Mouse (Mus musculus) heart, postnatal 0 days (tissue): ENCODE measurements at regions not wholly inside any gene's neighbourhood (a gene's known extent, or its start where the extent isn't known, plus 50 kb on each side); places are given as distances from the start of the nearest gene placed in this dataset.

Experiments used
- ATAC-seq: fragments of 200-750 bp; cut with Nextera tagmentation; 2 replicates; pipeline ENCODE4 v1.8.0; 2017; ENCODE audit warnings: low read depth, moderate number of reproducible peaks, moderate library complexity; ENCODE audit not compliant: insufficient read depth
- DNase-seq: peaks from one replicate; pipeline ENCODE4 v3.0.0-alpha.2; 2016; ENCODE audit warnings: low spot score
- H3K27ac ChIP-seq: fragments of 300-500 bp; sonication (generic); 2 replicates; pipeline ENCODE4 v1.5.1; 2014; ENCODE audit warnings: low read depth, mild to moderate bottlenecking
- H3K27me3 ChIP-seq: fragments of 300-500 bp; sonication (generic); 2 replicates; pipeline ENCODE4 v1.6.1; 2014; ENCODE audit warnings: low read length, mixed read lengths; ENCODE audit not compliant: control insufficient read depth, insufficient read depth
- H3K36me3 ChIP-seq: fragments of 300-500 bp; sonication (generic); replicated peaks from 2 replicates; pipeline ENCODE4 v1.6.1; 2014; ENCODE audit warnings: low read length, mixed read lengths; ENCODE audit not compliant: control insufficient read depth, insufficient read depth
- H3K4me1 ChIP-seq: fragments of 300-500 bp; sonication (generic); 2 replicates; pipeline ENCODE4 v1.6.1; 2014; ENCODE audit warnings: antibody characterized with exemption; ENCODE audit not compliant: control insufficient read depth, insufficient read depth
- H3K4me2 ChIP-seq: fragments of 300-500 bp; sonication (generic); 2 replicates; pipeline ENCODE4 v1.6.1; 2014; ENCODE audit warnings: low read depth, mild to moderate bottlenecking, low read length, moderate library complexity
- H3K4me3 ChIP-seq: fragments of 300-500 bp; sonication (generic); 2 replicates; pipeline ENCODE4 v1.5.1; 2014; ENCODE audit warnings: low read depth, low read length
- H3K9ac ChIP-seq: fragments of 300-500 bp; sonication (generic); replicated peaks from 2 replicates; pipeline ENCODE4 v1.6.1; 2014; ENCODE audit warnings: low read depth, low read length, mixed read lengths
- H3K9me3 ChIP-seq: fragments of 300-500 bp; sonication (generic); replicated peaks from 2 replicates; pipeline ENCODE4 v1.6.1; 2016; ENCODE audit warnings: low read length; ENCODE audit not compliant: control insufficient read depth
- CTCF ChIP-seq: IDR thresholded peaks from 2 replicates; pipeline ENCODE4 v1.5.1; 2016; ENCODE audit warnings: antibody characterized with exemption, control low read depth, low read depth
- EP300 ChIP-seq: IDR thresholded peaks from 2 replicates; pipeline ENCODE4 v1.6.1; 2016; ENCODE audit warnings: antibody characterized with exemption, low read depth
- WGBS: fragments of 180-500 bp; shearing (Covaris S2); extraction: QIAGEN DNeasy Blood & Tissue Kit; methylation state at CpG from one replicate; pipeline ENCODE4 v1.1.7; 2014; 5-methylcytosine and 5-hydroxymethylcytosine counted together

GRCm38 (mm10) chr4:95188107-95188506 is 136.1 kb upstream of the Jun start:
- WGBS = 79% methylated on average over 3 of the region's 3 CpGs
- DNase-seq (no peak), ATAC-seq (no peak)
- Histone ChIP-seq H3K27me3 (no peaks in the 10 kb centered on the region), H3K36me3 (no peaks in the 10 kb centered on the region), H3K9ac (no peak overlapping the region), H3K4me3 (no peak overlapping the region), H3K27ac (no peak overlapping the region), H3K9me3 (no peaks in the 10 kb centered on the region), H3K4me2 (no peak overlapping the region), H3K4me1 (peaks cover 7% of the 10 kb centered on the region; the same call in 1 of the 2 replicates)
- no peak for TF ChIP-seq CTCF
- TF ChIP-seq EP300 = no peak

- DNase-seq (no peak), ATAC-seq (no peak)
- 84% methylated on average over 7 of the region's 7 CpGs for WGBS
- Histone ChIP-seq H3K4me3 (no peak overlapping the region), H3K27ac (no peak overlapping the region), H3K9me3 (no peaks in the 10 kb centered on the region), H3K27me3 (no peaks in the 10 kb centered on the region), H3K4me1 (peaks cover 9% of the 10 kb centered on the region; the same call in 1 of the 2 replicates), H3K9ac (no peak overlapping the region), H3K36me3 (no peaks in the 10 kb centered on the region), H3K4me2 (no peak overlapping the region)
- TF ChIP-seq EP300 = no peak
These were observed 139.8 kb upstream of the Jun start for GRCm38 (mm10) chr4:95191654-95192406.

- no peak for DNase-seq
- Histone ChIP-seq H3K9ac (no peak overlapping the region), H3K4me1 (peaks cover 9% of the 10 kb centered on the region; the same call in 1 of the 2 replicates), H3K4me3 (no peak overlapping the region), H3K4me2 (no peak overlapping the region), H3K9me3 (no peaks in the 10 kb centered on the region), H3K36me3 (no peaks in the 10 kb centered on the region), H3K27me3 (no peaks in the 10 kb centered on the region), H3K27ac (no peak overlapping the region)
- ATAC-seq = no peak
- TF ChIP-seq CTCF (no peak), EP300 (no peak)
These were observed 140.5 kb upstream of the Jun start for GRCm38 (mm10) chr4:95192562-95192961.

GRCm38 (mm10) chr4:95193028-95193427 is 141.0 kb upstream of the Jun start:
- DNase-seq (peak; percentile 78), ATAC-seq (peak; percentile 74)
- Histone ChIP-seq H3K27me3 (no peaks in the 10 kb centered on the region), H3K36me3 (no peaks in the 10 kb centered on the region), H3K4me3 (no peak overlapping the region), H3K4me1 (peaks cover 9% of the 10 kb centered on the region; the same call in 1 of the 2 replicates), H3K4me2 (peak overlapping the region; percentile 3; the same call in 1 of the 2 replicates), H3K9me3 (no peaks in the 10 kb centered on the region), H3K9ac (no peak overlapping the region), H3K27ac (no peak overlapping the region)
- WGBS = 8% methylated on average over 4 of the region's 4 CpGs
- TF ChIP-seq EP300 (no peak), CTCF (no peak)

- H3K4me3 ChIP-seq = no peak overlapping the region
- ATAC-seq (0 out of 2 replicates have a peak, but pooled peaks have one; percentile 3), DNase-seq (no peak)
- H3K27ac ChIP-seq = no peak overlapping the region
- H3K9me3 ChIP-seq = no peaks in the 10 kb centered on the region
- H3K27me3 ChIP-seq = no peaks in the 10 kb centered on the region
- TF ChIP-seq EP300 = no peak
- TF ChIP-seq CTCF = no peak
- H3K36me3 ChIP-seq = no peaks in the 10 kb centered on the region
- peaks cover 9% of the 10 kb centered on the region; the same call in 1 of the 2 replicates for H3K4me1 ChIP-seq
- H3K4me2 ChIP-seq = peak overlapping the region; percentile 3; the same call in 1 of the 2 replicates
- 53% methylated on average over 4 of the region's 4 CpGs for WGBS
- no peak overlapping the region for H3K9ac ChIP-seq
These were observed 141.5 kb upstream of the Jun start for GRCm38 (mm10) chr4:95193473-95193872.
